18 mouse cellular contexts compared by ENCODE assay signal in the genomic region with DNA sequence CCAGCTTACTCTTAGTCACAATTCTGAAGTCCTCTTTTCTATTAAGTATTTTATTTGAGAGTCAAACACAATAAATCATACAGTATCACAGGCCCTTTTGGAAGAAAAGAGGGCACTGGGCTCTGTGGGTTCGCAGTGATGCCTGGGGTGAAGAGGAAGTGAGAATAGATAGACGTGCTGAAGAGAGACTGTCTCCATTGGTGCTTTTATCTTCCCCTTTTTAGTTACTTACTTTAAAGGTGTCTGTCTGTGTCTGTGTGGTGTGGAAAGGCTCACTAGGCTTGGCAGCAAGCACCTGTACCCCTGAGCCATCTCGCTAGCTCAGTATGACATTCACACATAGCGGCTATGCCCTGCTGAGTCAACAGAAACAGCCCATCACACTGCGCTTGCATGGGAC. TPM values are rescaled to one million over a fixed set of nuclear protein-coding genes. Genes with fewer than 3 reads are reported as not detected.
DNase-seq lines count a peak whose midpoint lies in the region; ATAC-seq and TF ChIP-seq lines count a peak whose summit lies in the region.
"Had no signal": no experiment of that assay in that cellular context is flagged by ENCODE, and none has a peak within 500 bp of the region (broad histone marks: within the 10 kb centered on the region; RNA-seq: fewer than 3 reads in every experiment).

No protein-coding gene starts in this region.

- no peak for TF ChIP-seq POLR2A in spleen, adult 2 months (IDR thresholded peaks at IDR 0.05; ENCODE audit: low read depth, low read length)

- DNase-seq in spleen, adult 2 months (ENCODE audit: low read depth in 1 of 2, low spot score in 2 of 2) = peak; percentile 33 to 50
- DNase-seq in spleen, adult 12 weeks (ENCODE audit: low spot score) = no peak
- DNase-seq in brain, adult 2 months (ENCODE audit: low read depth, low spot score) = peak; percentile 36
- DNase-seq in thymus, postnatal 25 days = peak; percentile 22
- no peak for DNase-seq in MN1 (ENCODE audit: low spot score)
- DNase-seq: adrenal gland, adult 8-10 months; cerebellum, postnatal 25 days; gastrocnemius, postnatal 10 days; kidney, postnatal 25 days had no signal

- peak overlapping the region; percentile 51; the same call in 1 of the 2 replicates for H3K27ac ChIP-seq in spleen, adult 2 months (ENCODE audit: insufficient read depth, low read length)
- H3K27ac ChIP-seq: embryonic facial prominence, embryonic 13.5 days; forebrain, embryonic 13.5 days; heart, embryonic 10.5 days; intestine, embryonic 15.5 days; limb, embryonic 12.5 days; liver, embryonic 15.5 days; stomach, postnatal 0 days had no signal

- H3K27me3 ChIP-seq in spleen, adult 2 months (ENCODE audit: control insufficient read depth, insufficient read depth, low read length) = no peaks in the 10 kb centered on the region
- H3K27me3 ChIP-seq in megakaryocyte, embryonic 14.5 days (replicated peaks) = no peaks in the 10 kb centered on the region
- H3K27me3 ChIP-seq: embryonic facial prominence, embryonic 13.5 days; forebrain, embryonic 13.5 days; intestine, embryonic 15.5 days; limb, embryonic 12.5 days; liver, embryonic 15.5 days had no signal

- H3K9me3 ChIP-seq in megakaryocyte, embryonic 14.5 days = no peaks in the 10 kb centered on the region
- H3K9me3 ChIP-seq: embryonic facial prominence, embryonic 13.5 days; forebrain, embryonic 13.5 days; heart, embryonic 10.5 days; intestine, embryonic 15.5 days; limb, embryonic 12.5 days; liver, embryonic 15.5 days had no signal

- H3K36me3 ChIP-seq in spleen, adult 2 months (ENCODE audit: control insufficient read depth, insufficient read depth, low read length) = peaks cover 11% of the 10 kb centered on the region
- peaks cover 55% of the 10 kb centered on the region for H3K36me3 ChIP-seq in megakaryocyte, embryonic 14.5 days (replicated peaks; ENCODE audit: low read length)

- WGBS in spleen, adult 2 months = 28% methylated on average over 5 of the region's 5 CpGs

- no peak for TF ChIP-seq CTCF in spleen, adult 2 months (IDR thresholded peaks at IDR 0.05; ENCODE audit: extremely low read depth, insufficient read depth, insufficient read length, insufficient replicate concordance)

- peaks cover 12% of the 10 kb centered on the region; the same call in 1 of the 2 replicates for H3K4me1 ChIP-seq in spleen, adult 2 months (ENCODE audit: control insufficient read depth, insufficient read depth, insufficient read length)
- H3K4me1 ChIP-seq in megakaryocyte, embryonic 14.5 days = peaks cover 42% of the 10 kb centered on the region

- no peak overlapping the region for H3K4me3 ChIP-seq in spleen, adult 2 months (ENCODE audit: extremely low read depth, insufficient read depth, insufficient read length)
- peak overlapping the region; percentile 59 for H3K4me3 ChIP-seq in megakaryocyte, embryonic 14.5 days (replicated peaks)
- H3K4me3 ChIP-seq: embryonic facial prominence, embryonic 13.5 days; forebrain, embryonic 13.5 days; heart, embryonic 10.5 days; intestine, embryonic 15.5 days; limb, embryonic 12.5 days; liver, embryonic 15.5 days had no signal

- ATAC-seq in erythroid progenitor cell, adult 5-6 weeks (replicated peaks; ENCODE audit: low FRiP score, poor library complexity, severe bottlenecking) = no peak
- ATAC-seq: forebrain, embryonic 13.5 days; intestine, embryonic 15.5 days had no signal

RNA-seq across cellular contexts. Expression of a gene that starts 40.1 kb away (rescaled TPM):
- polyA plus RNA-seq in spleen, adult 2 months (2012; rRNA removed) = 11.4 and 11.9 TPM in 2 replicates
- 13.1 and 45.3 TPM in 2 replicates for polyA plus RNA-seq in megakaryocyte, embryonic 14.5 days (2012; ENCODE audit: insufficient read depth, low replicate concordance)
- total RNA-seq in erythroid progenitor cell, adult 5-6 weeks (2015; ENCODE audit: low replicate concordance) = 32.3 and 35.3 TPM in 2 replicates
- 43.7 and 56.5 TPM in 2 replicates for total RNA-seq in erythroid progenitor cell, adult 5-6 weeks (2017; ENCODE audit: low replicate concordance)

Comparison
In these comparisons a context has a peak if more than half of its experiments do, and no peak if none do; other contexts are left out.
1. DNase-seq: peak in spleen, adult 2 months (2 of 2), brain, adult 2 months (single experiment) and thymus, postnatal 25 days (single experiment); none in spleen, adult 12 weeks (single experiment) and MN1 (single experiment).